Comparison of ENCODE assay signal across 8 mouse cellular contexts in genomic region chr5:101854667-101855066, GRCm38 (mm10).
A peak's percentile ranks its signal among the peaks of the same experiment; 100 is the strongest.
DNase-seq lines count a peak whose midpoint lies in the region; ATAC-seq and TF ChIP-seq lines count a peak whose summit lies in the region.
"Had no signal": no experiment of that assay in that cellular context is flagged by ENCODE, and none has a peak within 500 bp of the region (broad histone marks: within the 10 kb centered on the region; RNA-seq: fewer than 3 reads in every experiment).

No protein-coding gene starts in this region.

- TF ChIP-seq CTCF in hindbrain, postnatal 0 days (IDR thresholded peaks at IDR 0.05; ENCODE audit: low read depth), result peak; percentile 31
- TF ChIP-seq CTCF in ES-Bruce4 (IDR thresholded peaks at IDR 0.05; ENCODE audit: low read depth, low read length), result peak; percentile 98
- peak; percentile 18; the same call in 1 of the 2 replicates for TF ChIP-seq CTCF in lung, adult 2 months (IDR thresholded peaks at IDR 0.05; ENCODE audit: insufficient read depth, low read length)

- H3K9ac ChIP-seq in hindbrain, postnatal 0 days (replicated peaks; ENCODE audit: low read length), result no peak overlapping the region
- H3K9ac ChIP-seq in hindbrain, embryonic 14.5 days, result no peak overlapping the region
- H3K9ac ChIP-seq in ES-Bruce4 (ENCODE audit: low read depth, poor library complexity, severe bottlenecking), result no peak overlapping the region

- no peak for TF ChIP-seq POLR2A in ES-Bruce4 (IDR thresholded peaks at IDR 0.05; ENCODE audit: insufficient read depth, low read length)
- no peak for TF ChIP-seq POLR2A in lung, adult 2 months (IDR thresholded peaks at IDR 0.05; ENCODE audit: borderline replicate concordance, extremely low read depth, low read depth, low read length)

- H3K36me3 ChIP-seq in hindbrain, postnatal 0 days (ENCODE audit: insufficient read depth, low read length), result peaks cover 87% of the 10 kb centered on the region
- H3K36me3 ChIP-seq in hindbrain, embryonic 14.5 days (replicated peaks; ENCODE audit: control insufficient read depth, insufficient read depth), result peaks cover 100% of the 10 kb centered on the region
- peaks cover 3% of the 10 kb centered on the region; the same call in 1 of the 2 replicates for H3K36me3 ChIP-seq in ES-Bruce4 (ENCODE audit: control insufficient read depth, insufficient read depth, low read length, poor library complexity, severe bottlenecking)

- peak; percentile 40; the same call in 1 of the 2 replicates for TF ChIP-seq EP300 in ES-Bruce4 (IDR thresholded peaks at IDR 0.05; ENCODE audit: insufficient read depth, low read depth, low read length)

- H3K4me3 ChIP-seq in hindbrain, postnatal 0 days (ENCODE audit: low read length), result no peak overlapping the region
- H3K4me3 ChIP-seq in hindbrain, embryonic 14.5 days (replicated peaks; ENCODE audit: low read length), result no peak overlapping the region
- H3K4me3 ChIP-seq in ES-Bruce4 (ENCODE audit: low read depth, low read length), result no peak overlapping the region
- no peak overlapping the region for H3K4me3 ChIP-seq in lung, adult 2 months (replicated peaks; ENCODE audit: extremely low read depth, low read depth, low read length)

- no peaks in the 10 kb centered on the region for H3K27me3 ChIP-seq in hindbrain, postnatal 0 days (ENCODE audit: insufficient read depth, low read length)
- no peaks in the 10 kb centered on the region for H3K27me3 ChIP-seq in hindbrain, embryonic 14.5 days (ENCODE audit: control insufficient read depth, insufficient read depth, low read length)
- no peaks in the 10 kb centered on the region for H3K27me3 ChIP-seq in ES-Bruce4 (ENCODE audit: control insufficient read depth, insufficient read depth, low read length, poor library complexity, severe bottlenecking)

- no peaks in the 10 kb centered on the region for H3K9me3 ChIP-seq in hindbrain, postnatal 0 days (ENCODE audit: low read length)
- H3K9me3 ChIP-seq in hindbrain, embryonic 14.5 days (ENCODE audit: control insufficient read depth, low read length), result no peaks in the 10 kb centered on the region
- no peaks in the 10 kb centered on the region for H3K9me3 ChIP-seq in ES-Bruce4 (replicated peaks; ENCODE audit: control insufficient read depth, insufficient read depth, low read length, poor library complexity, severe bottlenecking)

- H3K27ac ChIP-seq in hindbrain, postnatal 0 days, result no peak overlapping the region
- H3K27ac ChIP-seq in hindbrain, embryonic 14.5 days, result no peak overlapping the region
- H3K27ac ChIP-seq in ES-Bruce4 (ENCODE audit: insufficient read depth, low read length), result no peak overlapping the region

- no peaks in the 10 kb centered on the region for H3K4me1 ChIP-seq in hindbrain, postnatal 0 days (ENCODE audit: insufficient read depth, low read length)
- H3K4me1 ChIP-seq in hindbrain, embryonic 14.5 days (replicated peaks; ENCODE audit: control insufficient read depth, insufficient read depth, low read length), result no peaks in the 10 kb centered on the region
- peaks cover 3% of the 10 kb centered on the region for H3K4me1 ChIP-seq in ES-Bruce4 (ENCODE audit: control insufficient read depth, insufficient read depth, low read length)
- peaks cover 7% of the 10 kb centered on the region for H3K4me1 ChIP-seq in lung, adult 2 months (ENCODE audit: control insufficient read depth, insufficient read depth, low read length)

- no peak overlapping the region for H3K4me2 ChIP-seq in hindbrain, postnatal 0 days (ENCODE audit: low read depth, low read length)
- H3K4me2 ChIP-seq in hindbrain, embryonic 14.5 days (replicated peaks), result no peak overlapping the region

- ATAC-seq in hindbrain, postnatal 0 days, result peak; percentile 33; the same call in 1 of the 2 replicates
- no peak for ATAC-seq in hindbrain, embryonic 14.5 days (ENCODE audit: low FRiP score)
- ATAC-seq: hindbrain, embryonic 16.5 days had no signal

- WGBS in hindbrain, postnatal 0 days, result 83% methylated on average over 7 of the region's 7 CpGs
- 91% methylated on average over 7 of the region's 7 CpGs for WGBS in hindbrain, embryonic 14.5 days
- 72% methylated on average over 7 of the region's 7 CpGs for WGBS in lung, adult 2 months

- DNase-seq in hindbrain, postnatal 0 days (ENCODE audit: low spot score), result peak; percentile 32
- no peak for DNase-seq in hindbrain, embryonic 14.5 days (ENCODE audit: low spot score)
- peak; percentile 84 for DNase-seq in R1 (ENCODE audit: low read depth, low spot score)
- peak; percentile 35 for DNase-seq in lung, adult 2 months
- DNase-seq in ovary, adult 18-20 months (ENCODE audit: low spot score), result no peak
- no peak for DNase-seq in ovary, postnatal 36 days (ENCODE audit: low spot score)

Comparison
In these comparisons a context has a peak if more than half of its experiments do, and no peak if none do; other contexts are left out.
1. DNase-seq: peak in hindbrain, postnatal 0 days (single experiment), R1 (single experiment) and lung, adult 2 months (single experiment); none in hindbrain, embryonic 14.5 days (single experiment), ovary, adult 18-20 months (single experiment) and ovary, postnatal 36 days (single experiment).
2. CTCF ChIP-seq: peak in every context shown above with its lines; median percentile 98 in ES-Bruce4; 31 in hindbrain, postnatal 0 days; 18 in lung, adult 2 months.